ENCODE assay signal across 7 mouse cellular contexts in genomic region chr6:50456706-50457105, GRCm38 (mm10). TPM values are rescaled to one million over a fixed set of nuclear protein-coding genes. Genes with fewer than 3 reads are reported as not detected.
A peak's percentile ranks its signal among the peaks of the same experiment; 100 is the strongest.
DNase-seq lines count a peak whose midpoint lies in the region; ATAC-seq lines count a peak whose summit lies in the region.

No protein-coding gene starts in this region.

- H3K4me3 ChIP-seq in megakaryocyte, embryonic 14.5 days (replicated peaks), result peak overlapping the region; percentile 96
- H3K4me3 ChIP-seq in embryonic facial prominence, embryonic 13.5 days, result peak overlapping the region; percentile 67
- H3K4me3 ChIP-seq in limb, embryonic 13.5 days, result peak overlapping the region; percentile 74
- peak overlapping the region; percentile 57 for H3K4me3 ChIP-seq in stomach, embryonic 16.5 days (replicated peaks; ENCODE audit: low read length)

- H3K9ac ChIP-seq in embryonic facial prominence, embryonic 13.5 days, result no peak overlapping the region
- no peak overlapping the region for H3K9ac ChIP-seq in limb, embryonic 13.5 days
- H3K9ac ChIP-seq in stomach, embryonic 16.5 days (ENCODE audit: low read length), result no peak overlapping the region

- ATAC-seq in megakaryocyte, adult 5-6 weeks (ENCODE audit: poor library complexity, severe bottlenecking), result no peak
- no peak for ATAC-seq in embryonic facial prominence, embryonic 13.5 days (ENCODE audit: insufficient number of reproducible peaks, insufficient read depth, low FRiP score, low TSS enrichment, low read depth)
- no peak for ATAC-seq in limb, embryonic 13.5 days (ENCODE audit: low FRiP score, low read depth)
- ATAC-seq in stomach, embryonic 16.5 days (ENCODE audit: insufficient read depth, low FRiP score), result no peak

- H3K27ac ChIP-seq in embryonic facial prominence, embryonic 13.5 days, result peak overlapping the region; percentile 87; the same call in 1 of the 2 replicates
- no peak overlapping the region for H3K27ac ChIP-seq in limb, embryonic 13.5 days
- peak overlapping the region; percentile 69; the same call in 1 of the 2 replicates for H3K27ac ChIP-seq in stomach, embryonic 16.5 days (ENCODE audit: low read length)

- no peaks in the 10 kb centered on the region for H3K9me3 ChIP-seq in megakaryocyte, embryonic 14.5 days
- H3K9me3 ChIP-seq in embryonic facial prominence, embryonic 13.5 days, result no peaks in the 10 kb centered on the region
- H3K9me3 ChIP-seq in limb, embryonic 13.5 days, result no peaks in the 10 kb centered on the region
- H3K9me3 ChIP-seq in stomach, embryonic 16.5 days (replicated peaks; ENCODE audit: control insufficient read depth, low read length), result no peaks in the 10 kb centered on the region

- DNase-seq in adrenal gland, postnatal 36 days, result no peak
- DNase-seq in left cerebral cortex, adult 18-20 months (ENCODE audit: low spot score in 2 of 2), result no peak

- H3K27me3 ChIP-seq in megakaryocyte, embryonic 14.5 days (replicated peaks), result no peaks in the 10 kb centered on the region
- no peaks in the 10 kb centered on the region for H3K27me3 ChIP-seq in embryonic facial prominence, embryonic 13.5 days
- peaks cover 5% of the 10 kb centered on the region; the same call in 1 of the 2 replicates for H3K27me3 ChIP-seq in limb, embryonic 13.5 days
- no peaks in the 10 kb centered on the region for H3K27me3 ChIP-seq in stomach, embryonic 16.5 days (ENCODE audit: control insufficient read depth, insufficient read depth, low read length)

- H3K36me3 ChIP-seq in megakaryocyte, embryonic 14.5 days (replicated peaks; ENCODE audit: low read length), result peaks cover 7% of the 10 kb centered on the region
- H3K36me3 ChIP-seq in embryonic facial prominence, embryonic 13.5 days, result no peaks in the 10 kb centered on the region
- H3K36me3 ChIP-seq in limb, embryonic 13.5 days, result no peaks in the 10 kb centered on the region
- H3K36me3 ChIP-seq in stomach, embryonic 16.5 days (ENCODE audit: control insufficient read depth, insufficient read depth, low read length), result no peaks in the 10 kb centered on the region

- 60% methylated on average over 14 of the region's 14 CpGs for WGBS in embryonic facial prominence, embryonic 13.5 days
- 59% methylated on average over 14 of the region's 14 CpGs for WGBS in limb, embryonic 13.5 days
- WGBS in stomach, embryonic 16.5 days, result 62% methylated on average over 14 of the region's 14 CpGs

- H3K4me2 ChIP-seq in embryonic facial prominence, embryonic 13.5 days, result peak overlapping the region; percentile 96
- peak overlapping the region; percentile 98 for H3K4me2 ChIP-seq in limb, embryonic 13.5 days (replicated peaks)
- H3K4me2 ChIP-seq in stomach, embryonic 16.5 days (ENCODE audit: low read depth, low read length), result peak overlapping the region; percentile 89

- H3K4me1 ChIP-seq in megakaryocyte, embryonic 14.5 days, result peaks cover 93% of the 10 kb centered on the region
- H3K4me1 ChIP-seq in embryonic facial prominence, embryonic 13.5 days, result peaks cover 30% of the 10 kb centered on the region
- H3K4me1 ChIP-seq in limb, embryonic 13.5 days, result peaks cover 36% of the 10 kb centered on the region
- H3K4me1 ChIP-seq in stomach, embryonic 16.5 days (ENCODE audit: control insufficient read depth, insufficient read depth, low read length), result peaks cover 20% of the 10 kb centered on the region

RNA-seq across cellular contexts. Expression of gene Osbpl3, which starts 0.7 kb away (rescaled TPM):
- polyA plus RNA-seq in megakaryocyte, embryonic 14.5 days (2012; ENCODE audit: insufficient read depth, low replicate concordance), result 4.3 and 7.3 TPM in 2 replicates
- 9.0 and 10.7 TPM in 2 replicates for total RNA-seq in megakaryocyte, adult 5-6 weeks (2015)
- 15.5 and 17.9 TPM in 2 replicates for total RNA-seq in megakaryocyte, adult 5-6 weeks (2017)
- 13.9 and 15.1 TPM in 2 replicates for polyA plus RNA-seq in embryonic facial prominence, embryonic 13.5 days (2015; fragmentation: Nextera tagmentation; extraction: Ambion mirVana)
- 14.0 and 15.3 TPM in 2 replicates for polyA plus RNA-seq in limb, embryonic 13.5 days (2015; fragmentation: Nextera tagmentation; extraction: Ambion mirVana)
- 15.5 and 19.0 TPM in 2 replicates for polyA plus RNA-seq in stomach, embryonic 16.5 days (2015; fragmentation: Nextera tagmentation; extraction: Ambion mirVana)
- 10 to 100 TPM; 64.3 to 73.1 TPM for total RNA-seq in adrenal gland, postnatal 36 days (2021)
- total RNA-seq in left cerebral cortex, adult 18-20 months (2021), result 10 to 100 TPM; 42.6 to 44.3 TPM
